Mouse (Mus musculus) stomach, embryonic 14.5 days (tissue): ENCODE measurements around the gene Map3k20. TPM values are rescaled to one million over a fixed set of nuclear protein-coding genes. Genes with fewer than 3 reads are reported as not detected.

ENCODE experiments used
- ATAC-seq: fragments of 200-750 bp; cut with Nextera tagmentation; 2 replicates; pipeline ENCODE4 v1.8.0; 2017; ENCODE audit warnings: low read depth, moderate TSS enrichment; ENCODE audit not compliant: insufficient number of reproducible peaks, insufficient read depth, low FRiP score
- H3K27ac ChIP-seq: fragments of 300-500 bp; sonication (generic); 2 replicates; pipeline ENCODE4 v1.5.1; 2014; ENCODE audit warnings: mild to moderate bottlenecking, low read length, moderate library complexity, mixed read lengths
- H3K27me3 ChIP-seq: fragments of 300-500 bp; sonication (generic); 2 replicates; pipeline ENCODE4 v1.6.1; 2014; ENCODE audit warnings: low read length, control low read depth, mixed read lengths; ENCODE audit not compliant: control insufficient read depth, insufficient read depth
- H3K36me3 ChIP-seq: fragments of 300-500 bp; sonication (generic); 2 replicates; pipeline ENCODE4 v1.6.1; 2014; ENCODE audit warnings: mild to moderate bottlenecking, control low read depth, low read length, moderate library complexity, mixed read lengths; ENCODE audit not compliant: control insufficient read depth, insufficient read depth
- H3K4me1 ChIP-seq: fragments of 300-500 bp; sonication (generic); 2 replicates; pipeline ENCODE4 v1.6.1; 2014; ENCODE audit warnings: low read length, control low read depth, mixed read lengths; ENCODE audit not compliant: control insufficient read depth, insufficient read depth
- H3K4me2 ChIP-seq: fragments of 300-500 bp; sonication (generic); replicated peaks from 2 replicates; pipeline ENCODE4 v1.6.1; 2014; ENCODE audit warnings: low read depth, low read length, control low read depth
- H3K4me3 ChIP-seq: fragments of 300-500 bp; sonication (generic); 2 replicates; pipeline ENCODE4 v1.5.1; 2014; ENCODE audit warnings: low read depth, low read length, control low read depth
- H3K9ac ChIP-seq: fragments of 300-500 bp; sonication (generic); replicated peaks from 2 replicates; pipeline ENCODE4 v1.6.1; 2014; ENCODE audit warnings: low read depth, mild to moderate bottlenecking, control low read depth, low read length, moderate library complexity, mixed read lengths
- H3K9me3 ChIP-seq: fragments of 300-500 bp; sonication (generic); 2 replicates; pipeline ENCODE4 v1.6.1; 2016; ENCODE audit warnings: low read depth, low read length, control low read depth; ENCODE audit not compliant: control insufficient read depth
- WGBS: fragments of 180-500 bp; shearing (Covaris S2); extraction: QIAGEN DNeasy Blood & Tissue Kit; methylation state at CpG from one replicate; pipeline ENCODE4 v1.1.7; 2014; 5-methylcytosine and 5-hydroxymethylcytosine counted together
- polyA plus RNA-seq: library from polyadenylated mRNA; unstranded; fragments of >200 nt; fragmentation: Nextera tagmentation; extraction: Ambion mirVana; gene quantifications from 2 replicates; pipeline ENCODE4 v1.2.1, GENCODE M21; 2014

Map3k20 gene
- polyA plus RNA-seq, 1 experiment from 2014 or later = 35.8 TPM

- Histone ChIP-seq H3K36me3 (peaks cover 10% of the 10 kb centered on the region), H3K4me2 (no peak overlapping the region), H3K9me3 (no peaks in the 10 kb centered on the region), H3K9ac (no peak overlapping the region), H3K4me3 (no peak overlapping the region), H3K4me1 (0 out of 2 replicates have a peak, but pooled peaks cover 2% of the 10 kb centered on the region), H3K27ac (no peak overlapping the region), H3K27me3 (no peaks in the 10 kb centered on the region)
- 43% methylated on average over 7 of the region's 7 CpGs for WGBS
- no peak for ATAC-seq
Measured at GRCm38 (mm10) chr2:72491650-72492049, 206.2 kb downstream of the Map3k20 start.

Other genes starting within 250 kb of the Map3k20 start
- gene Cdca7, start 190.5 kb downstream of the Map3k20 start, polyA plus RNA-seq = 151 and 157 TPM in 2 replicates